Mouse (Mus musculus) liver (tissue): ENCODE data around the gene Itgb5.
A peak's percentile ranks its signal among the peaks of the same experiment; 100 is the strongest.

Source experiments
- DNase-seq: peaks from one replicate; pipeline ENCODE4 v3.0.0-alpha.2; 2020; ENCODE audit warnings: mixed read lengths

The Itgb5 gene

GRCm38 (mm10) chr16:33942341-33942740, 112.9 kb downstream of the Itgb5 start:
- DNase-seq = peak; percentile 52

GRCm38 (mm10) chr16:33943388-33943787, 113.9 kb downstream of the Itgb5 start:
- no peak for DNase-seq

- DNase-seq = no peak
These were observed 114.7 kb downstream of the Itgb5 start for GRCm38 (mm10) chr16:33944126-33944525.

GRCm38 (mm10) chr16:33944772-33945171, 115.3 kb downstream of the Itgb5 start:
- no peak for DNase-seq

- no peak for DNase-seq
These were observed 116.6 kb downstream of the Itgb5 start for GRCm38 (mm10) chr16:33946021-33946420.

GRCm38 (mm10) chr16:33947664-33948571, 118.5 kb downstream of the Itgb5 start:
- no peak for DNase-seq

GRCm38 (mm10) chr16:33950386-33950785, 120.9 kb downstream of the Itgb5 start:
- DNase-seq = no peak

- peak; percentile 79 for DNase-seq
These were observed 121.4 kb downstream of the Itgb5 start for GRCm38 (mm10) chr16:33950830-33951229.

- no peak for DNase-seq
These were observed 123.5 kb downstream of the Itgb5 start for GRCm38 (mm10) chr16:33953008-33953407.

GRCm38 (mm10) chr16:33954793-33955192, 125.3 kb downstream of the Itgb5 start:
- DNase-seq = no peak

- no peak for DNase-seq
These were observed 134.0 kb downstream of the Itgb5 start for GRCm38 (mm10) chr16:33963509-33963908.

- no peak for DNase-seq
These were observed 136.5 kb downstream of the Itgb5 start for GRCm38 (mm10) chr16:33965878-33966537.

GRCm38 (mm10) chr16:33966538-33967282, 137.2 kb downstream of the Itgb5 start, which contains the start of gene Umps:
Gene Umps (minus strand): TSS chr16:33967038.
- DNase-seq = peak; percentile 82

GRCm38 (mm10) chr16:33967283-33967640, 137.8 kb downstream of the Itgb5 start:
- DNase-seq = peak; percentile 30

GRCm38 (mm10) chr16:33979855-33980254, 150.4 kb downstream of the Itgb5 start:
- DNase-seq = no peak

GRCm38 (mm10) chr16:33983712-33984111, 154.2 kb downstream of the Itgb5 start:
- no peak for DNase-seq

- DNase-seq = no peak
These were observed 155.9 kb downstream of the Itgb5 start for GRCm38 (mm10) chr16:33985372-33985771.

- DNase-seq = no peak
These were observed 157.5 kb downstream of the Itgb5 start for GRCm38 (mm10) chr16:33986993-33987392.

DNA sequence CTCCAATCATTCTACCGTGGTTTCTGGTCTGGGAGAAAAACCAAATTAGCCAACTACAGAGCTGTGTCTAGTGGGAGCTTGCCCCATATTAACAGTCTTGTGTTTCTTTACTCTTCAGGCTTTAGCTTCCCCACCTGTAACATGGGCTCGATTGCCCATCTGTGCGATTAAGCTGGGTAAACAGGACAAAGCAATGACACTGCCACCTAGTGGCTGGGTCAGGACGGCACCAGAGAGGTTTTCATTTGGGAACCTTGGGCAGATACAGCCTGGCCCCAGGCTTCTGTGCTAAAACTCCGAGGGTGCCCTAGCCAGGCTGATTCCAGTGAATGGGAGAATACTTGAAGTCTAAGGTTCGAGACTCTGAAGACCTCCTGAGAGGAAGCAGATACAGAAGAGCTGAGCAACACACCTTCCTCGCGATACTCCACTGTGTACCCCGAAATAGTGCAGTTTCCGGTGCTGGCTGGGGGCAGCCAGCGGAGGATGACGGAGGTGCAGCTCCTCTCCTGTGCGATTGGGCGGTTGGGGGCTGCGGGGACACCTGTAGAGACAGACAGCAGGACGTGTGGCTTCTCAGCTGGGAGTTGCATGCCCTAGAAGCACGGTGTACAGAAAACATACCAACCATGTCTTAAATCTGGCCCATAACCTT, 159.0 kb downstream of the Itgb5 start:
- peak; percentile 67 for DNase-seq

DNA sequence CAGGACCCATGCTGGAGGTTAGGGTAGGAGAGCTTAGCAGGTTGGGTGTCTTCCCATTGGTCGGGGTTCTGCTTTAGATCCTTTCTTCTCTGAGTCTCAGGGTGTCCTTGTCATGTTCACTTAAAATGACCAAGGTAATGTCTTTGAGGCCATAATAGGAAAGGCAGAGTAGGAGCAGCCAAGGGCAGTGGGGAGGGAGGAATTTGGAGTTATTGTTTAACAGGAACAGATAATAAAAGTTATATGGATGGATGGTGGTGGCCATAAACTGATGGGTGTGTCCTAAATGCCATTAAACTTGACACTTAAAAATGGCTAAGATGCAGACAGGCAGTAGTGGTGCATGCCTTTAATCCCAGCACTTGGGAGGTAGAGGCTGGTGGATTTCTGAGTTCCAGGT, 159.6 kb downstream of the Itgb5 start:
- DNase-seq = no peak

DNA sequence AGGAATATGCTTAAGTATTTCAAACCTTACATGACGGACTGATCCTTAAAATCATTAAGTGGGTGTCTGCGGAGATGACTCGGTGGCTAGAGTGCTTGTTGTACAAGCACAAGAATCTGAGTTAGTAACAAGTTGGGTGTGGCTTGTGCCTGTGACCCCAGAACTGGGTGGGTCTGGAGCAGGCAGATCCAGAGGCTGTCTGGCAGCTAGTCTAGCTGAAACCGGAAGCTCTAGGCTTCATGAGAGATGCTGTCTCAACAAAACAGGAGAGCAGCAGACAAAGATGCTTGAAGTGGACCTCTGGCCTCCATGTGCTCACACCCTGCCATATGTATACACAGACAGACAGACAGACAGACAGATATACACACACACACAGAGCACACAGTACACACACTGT, 161.2 kb downstream of the Itgb5 start:
- DNase-seq = no peak

- no peak for DNase-seq
These were observed 164.9 kb downstream of the Itgb5 start for GRCm38 (mm10) chr16:33994321-33994720.

- no peak for DNase-seq
These were observed 166.0 kb downstream of the Itgb5 start for GRCm38 (mm10) chr16:33995496-33995895.
